Mouse (Mus musculus) hindbrain, embryonic 16.5 days (tissue): ENCODE measurements around the gene Poc1b. TPM values are rescaled to one million over a fixed set of nuclear protein-coding genes. Genes with fewer than 3 reads are reported as not detected.
A peak's percentile ranks its signal among the peaks of the same experiment; 100 is the strongest.

ENCODE experiments used
- ATAC-seq: fragments of 200-750 bp; cut with Nextera tagmentation; 2 replicates; pipeline ENCODE4 v1.8.0; 2017; ENCODE audit warnings: moderate TSS enrichment, moderate library complexity
- H3K27ac ChIP-seq: fragments of 300-500 bp; sonication (generic); 2 replicates; pipeline ENCODE4 v1.5.1; 2014; ENCODE audit warnings: low read depth, mild to moderate bottlenecking, control low read depth, low read length, moderate library complexity
- H3K27me3 ChIP-seq: fragments of 300-500 bp; sonication (generic); replicated peaks from 2 replicates; pipeline ENCODE4 v1.6.1; 2014; ENCODE audit warnings: low read length; ENCODE audit not compliant: control insufficient read depth, insufficient read depth
- H3K36me3 ChIP-seq: fragments of 300-500 bp; sonication (generic); 2 replicates; pipeline ENCODE4 v1.6.1; 2014; ENCODE audit warnings: mild to moderate bottlenecking, low read length, moderate library complexity, mixed read lengths; ENCODE audit not compliant: control insufficient read depth, insufficient read depth
- H3K4me1 ChIP-seq: fragments of 300-500 bp; sonication (generic); 2 replicates; pipeline ENCODE4 v1.6.1; 2014; ENCODE audit warnings: low read depth, low read length; ENCODE audit not compliant: control insufficient read depth, insufficient read depth
- H3K4me2 ChIP-seq: fragments of 300-500 bp; sonication (generic); 2 replicates; pipeline ENCODE4 v1.6.1; 2014; ENCODE audit warnings: mild to moderate bottlenecking, low read length, control low read depth, moderate library complexity
- H3K4me3 ChIP-seq: fragments of 300-500 bp; sonication (generic); 2 replicates; pipeline ENCODE4 v1.5.1; 2014; ENCODE audit warnings: mild to moderate bottlenecking, low read length, control low read depth, moderate library complexity
- H3K9ac ChIP-seq: fragments of 300-500 bp; sonication (generic); 2 replicates; pipeline ENCODE4 v1.6.1; 2014; ENCODE audit warnings: low read depth, mild to moderate bottlenecking, control low read depth, low read length, moderate library complexity
- H3K9me3 ChIP-seq: fragments of 300-500 bp; sonication (generic); 2 replicates; pipeline ENCODE4 v1.6.1; 2014; ENCODE audit warnings: mild to moderate bottlenecking, low read length, moderate library complexity; ENCODE audit not compliant: control insufficient read depth
- WGBS: fragments of 180-500 bp; shearing (Covaris S2); extraction: QIAGEN DNeasy Blood & Tissue Kit; methylation state at CpG from one replicate; pipeline ENCODE4 v1.1.7; 2014; 5-methylcytosine and 5-hydroxymethylcytosine counted together
- polyA plus RNA-seq: library from polyadenylated mRNA; unstranded; fragments of >200 nt; fragmentation: Nextera tagmentation; extraction: Ambion mirVana; gene quantifications from 2 replicates; pipeline ENCODE4 v1.2.1, GENCODE M21; 2015

Poc1b gene
- polyA plus RNA-seq, 1 experiment from 2014 or later: 9.1 TPM

GRCm38 (mm10) chr10:99190798-99191197, 84.0 kb downstream of the Poc1b start:
- 48% methylated on average over 3 of the region's 3 CpGs for WGBS
- Histone ChIP-seq H3K4me2 (no peak overlapping the region), H3K9me3 (no peaks in the 10 kb centered on the region), H3K4me1 (no peaks in the 10 kb centered on the region), H3K4me3 (no peak overlapping the region), H3K27me3 (no peaks in the 10 kb centered on the region), H3K36me3 (no peaks in the 10 kb centered on the region), H3K9ac (no peak overlapping the region), H3K27ac (no peak overlapping the region)
- ATAC-seq: no peak

GRCm38 (mm10) chr10:99194451-99195055, 87.7 kb downstream of the Poc1b start:
- Histone ChIP-seq H3K4me3 (no peak overlapping the region), H3K9me3 (no peaks in the 10 kb centered on the region), H3K9ac (no peak overlapping the region), H3K36me3 (no peaks in the 10 kb centered on the region), H3K27me3 (no peaks in the 10 kb centered on the region), H3K27ac (no peak overlapping the region), H3K4me1 (peaks cover 4% of the 10 kb centered on the region), H3K4me2 (no peak overlapping the region)
- WGBS: 86% methylated on average over 2 of the region's 2 CpGs
- no peak for ATAC-seq

GRCm38 (mm10) chr10:99196556-99196955, 89.7 kb downstream of the Poc1b start:
- Histone ChIP-seq H3K4me2 (no peak overlapping the region), H3K9ac (no peak overlapping the region), H3K27me3 (no peaks in the 10 kb centered on the region), H3K9me3 (no peaks in the 10 kb centered on the region), H3K4me1 (peaks cover 4% of the 10 kb centered on the region), H3K36me3 (no peaks in the 10 kb centered on the region), H3K4me3 (no peak overlapping the region), H3K27ac (no peak overlapping the region)
- 77% methylated on average over 13 of the region's 13 CpGs for WGBS
- ATAC-seq: no peak

GRCm38 (mm10) chr10:99197125-99197524, 90.3 kb downstream of the Poc1b start:
- H3K4me1 ChIP-seq: peaks cover 4% of the 10 kb centered on the region
- H3K27me3 ChIP-seq: no peaks in the 10 kb centered on the region
- no peaks in the 10 kb centered on the region for H3K9me3 ChIP-seq
- 48% methylated on average over 8 of the region's 8 CpGs for WGBS
- H3K36me3 ChIP-seq: no peaks in the 10 kb centered on the region
- no peak overlapping the region for H3K4me3 ChIP-seq
- peak; percentile 64 for ATAC-seq
- H3K4me2 ChIP-seq: no peak overlapping the region
- peak overlapping the region; percentile 31 for H3K9ac ChIP-seq
- no peak overlapping the region for H3K27ac ChIP-seq

GRCm38 (mm10) chr10:99197607-99198305, 90.9 kb downstream of the Poc1b start:
- H3K4me3 ChIP-seq: no peak overlapping the region
- H3K27ac ChIP-seq: no peak overlapping the region
- no peaks in the 10 kb centered on the region for H3K9me3 ChIP-seq
- H3K4me1 ChIP-seq: peaks cover 4% of the 10 kb centered on the region
- WGBS: 40% methylated on average over 9 of the region's 9 CpGs
- H3K27me3 ChIP-seq: no peaks in the 10 kb centered on the region
- no peak overlapping the region for H3K9ac ChIP-seq
- no peak overlapping the region for H3K4me2 ChIP-seq
- ATAC-seq: no peak
- H3K36me3 ChIP-seq: no peaks in the 10 kb centered on the region

- WGBS: 94% methylated on average over 9 of the region's 9 CpGs
- no peaks in the 10 kb centered on the region for H3K9me3 ChIP-seq
- H3K4me3 ChIP-seq: no peak overlapping the region
- no peaks in the 10 kb centered on the region for H3K36me3 ChIP-seq
- ATAC-seq: no peak
- H3K9ac ChIP-seq: no peak overlapping the region
- peaks cover 6% of the 10 kb centered on the region for H3K4me1 ChIP-seq
- no peak overlapping the region for H3K4me2 ChIP-seq
- H3K27me3 ChIP-seq: no peaks in the 10 kb centered on the region
- H3K27ac ChIP-seq: no peak overlapping the region
Observed at GRCm38 (mm10) chr10:99198946-99199345, 92.1 kb downstream of the Poc1b start.

- H3K4me1 ChIP-seq: peaks cover 10% of the 10 kb centered on the region
- no peak overlapping the region for H3K9ac ChIP-seq
- no peak overlapping the region for H3K4me2 ChIP-seq
- H3K27me3 ChIP-seq: no peaks in the 10 kb centered on the region
- H3K27ac ChIP-seq: no peak overlapping the region
- H3K4me3 ChIP-seq: no peak overlapping the region
- H3K36me3 ChIP-seq: no peaks in the 10 kb centered on the region
- no peaks in the 10 kb centered on the region for H3K9me3 ChIP-seq
- ATAC-seq: no peak
- 80% methylated on average over 5 of the region's 5 CpGs for WGBS
Observed at GRCm38 (mm10) chr10:99200944-99201343, 94.1 kb downstream of the Poc1b start.

- Histone ChIP-seq H3K4me2 (no peak overlapping the region), H3K27ac (no peak overlapping the region), H3K36me3 (no peaks in the 10 kb centered on the region), H3K9ac (no peak overlapping the region), H3K9me3 (no peaks in the 10 kb centered on the region), H3K4me1 (peaks cover 10% of the 10 kb centered on the region), H3K27me3 (no peaks in the 10 kb centered on the region), H3K4me3 (no peak overlapping the region)
- 0 out of 2 replicates have a peak, but pooled peaks have one; percentile 49 for ATAC-seq
- WGBS: 36% methylated on average over 1 of the region's 1 CpGs
Observed at GRCm38 (mm10) chr10:99201786-99202185, 95.0 kb downstream of the Poc1b start.

GRCm38 (mm10) chr10:99202363-99202762, 95.5 kb downstream of the Poc1b start:
- Histone ChIP-seq H3K4me1 (peaks cover 5% of the 10 kb centered on the region), H3K4me2 (no peak overlapping the region), H3K9ac (no peak overlapping the region), H3K27ac (no peak overlapping the region), H3K9me3 (no peaks in the 10 kb centered on the region), H3K36me3 (no peaks in the 10 kb centered on the region), H3K27me3 (no peaks in the 10 kb centered on the region), H3K4me3 (no peak overlapping the region)
- WGBS: 45% methylated on average over 8 of the region's 8 CpGs
- ATAC-seq: no peak
